Mouse (Mus musculus): Measurements from ENCODE around the gene Adh6b.
"Not testable (repeated sequence)": the region's sequence is repeated elsewhere in the genome, so short reads cannot be mapped to it uniquely, and the experiment has no call there.

The Adh6b gene

GRCm38 (mm10) chr3:138362920-138363319 is 21.3 kb downstream of the Adh6b start:
- no peak for DNase-seq

GRCm38 (mm10) chr3:138366181-138366580 is 24.6 kb downstream of the Adh6b start:
- no peak for DNase-seq

- DNase-seq: no peak
Measured at GRCm38 (mm10) chr3:138369546-138369945, 28.0 kb downstream of the Adh6b start.

- DNase-seq: not testable (repeated sequence)
Measured at GRCm38 (mm10) chr3:138370289-138370688, 28.7 kb downstream of the Adh6b start.

GRCm38 (mm10) chr3:138373920-138374319 is 32.3 kb downstream of the Adh6b start:
- no peak for DNase-seq

- no peak for DNase-seq
Measured at GRCm38 (mm10) chr3:138375148-138375547, 33.6 kb downstream of the Adh6b start.

GRCm38 (mm10) chr3:138381133-138381532 is 39.6 kb downstream of the Adh6b start:
- no peak for DNase-seq

GRCm38 (mm10) chr3:138387155-138387554 is 45.6 kb downstream of the Adh6b start:
- DNase-seq: no peak

GRCm38 (mm10) chr3:138404872-138405271 is 63.3 kb downstream of the Adh6b start:
- peak; percentile 68 for DNase-seq

GRCm38 (mm10) chr3:138405341-138405740 is 63.8 kb downstream of the Adh6b start:
- DNase-seq: peak; percentile 60

- DNase-seq: peak; percentile 90
Measured at GRCm38 (mm10) chr3:138405840-138406239, 64.3 kb downstream of the Adh6b start.

- no peak for DNase-seq
Measured at GRCm38 (mm10) chr3:138407920-138408319, 66.3 kb downstream of the Adh6b start.

Data from heart, adult 11 months (tissue).